Mouse (Mus musculus) embryonic facial prominence, embryonic 14.5 days (tissue): ENCODE results near the gene Ptprk. TPM values are rescaled to one million over a fixed set of nuclear protein-coding genes. Genes with fewer than 3 reads are reported as not detected.

Experiments
- ATAC-seq: fragments of 200-750 bp; cut with Nextera tagmentation; 2 replicates; pipeline ENCODE4 v1.8.0; 2017; ENCODE audit warnings: low read depth, moderate number of reproducible peaks, moderate TSS enrichment
- DNase-seq: peaks from one replicate; pipeline ENCODE4 v3.0.0-alpha.2; 2015; ENCODE audit warnings: low spot score
- H3K27ac ChIP-seq: fragments of 300-500 bp; sonication (generic); replicated peaks from 2 replicates; pipeline ENCODE4 v1.5.1; 2014; ENCODE audit warnings: low read depth, mild to moderate bottlenecking, low read length, moderate library complexity
- H3K27me3 ChIP-seq: fragments of 300-500 bp; sonication (generic); replicated peaks from 2 replicates; pipeline ENCODE4 v1.6.1; 2014; ENCODE audit warnings: low read length; ENCODE audit not compliant: control insufficient read depth, insufficient read depth
- H3K36me3 ChIP-seq: fragments of 300-500 bp; sonication (generic); 2 replicates; pipeline ENCODE4 v1.6.1; 2014; ENCODE audit warnings: low read length, mixed read lengths; ENCODE audit not compliant: control insufficient read depth, insufficient read depth
- H3K4me1 ChIP-seq: fragments of 300-500 bp; sonication (generic); 2 replicates; pipeline ENCODE4 v1.6.1; 2014; ENCODE audit warnings: antibody characterized with exemption, low read length; ENCODE audit not compliant: control insufficient read depth, insufficient read depth
- H3K4me2 ChIP-seq: fragments of 300-500 bp; sonication (generic); 2 replicates; pipeline ENCODE4 v1.6.1; 2014; ENCODE audit warnings: low read depth, mild to moderate bottlenecking, low read length, moderate library complexity, mixed read lengths
- H3K4me3 ChIP-seq: fragments of 300-500 bp; sonication (generic); 2 replicates; pipeline ENCODE4 v1.5.1; 2014; ENCODE audit warnings: low read depth, mild to moderate bottlenecking, low read length
- H3K9ac ChIP-seq: fragments of 300-500 bp; sonication (generic); 2 replicates; pipeline ENCODE4 v1.6.1; 2014; ENCODE audit warnings: low read depth, mild to moderate bottlenecking, low read length, moderate library complexity, mixed read lengths
- H3K9me3 ChIP-seq: fragments of 300-500 bp; sonication (generic); 2 replicates; pipeline ENCODE4 v1.6.1; 2016; ENCODE audit warnings: low read length; ENCODE audit not compliant: control insufficient read depth
- WGBS: fragments of 180-500 bp; shearing (Covaris S2); extraction: QIAGEN DNeasy Blood & Tissue Kit; methylation state at CpG from one replicate; pipeline ENCODE4 v1.1.7; 2014; 5-methylcytosine and 5-hydroxymethylcytosine counted together
- polyA plus RNA-seq: library from polyadenylated mRNA; unstranded; fragments of >200 nt; fragmentation: Nextera tagmentation; extraction: Ambion mirVana; gene quantifications from 2 replicates; pipeline ENCODE4 v1.2.1, GENCODE M21; 2014

Ptprk gene
- polyA plus RNA-seq, 1 experiment from 2014 or later: 21.7 TPM

DNA sequence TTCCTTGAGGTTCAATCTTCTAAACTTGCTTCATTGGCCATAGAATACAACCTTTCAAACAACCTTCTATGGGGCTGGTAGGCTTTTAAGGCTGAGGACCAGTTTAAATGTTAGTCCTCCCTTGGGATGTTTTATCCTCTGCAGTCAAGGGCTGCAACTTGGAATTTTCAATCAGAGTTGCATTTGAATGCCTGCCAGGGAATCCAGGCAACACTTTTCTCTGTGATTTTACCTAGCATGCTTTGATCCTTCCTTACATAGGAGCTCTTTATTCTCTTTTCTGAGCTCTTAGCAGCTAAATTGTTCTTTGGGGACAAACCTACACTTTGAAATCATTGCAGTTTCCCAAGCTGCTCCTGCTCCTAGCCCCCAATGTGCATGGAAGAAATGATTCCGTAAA lies 149.8 kb downstream of the Ptprk start:
- Histone ChIP-seq H3K4me2 (no peak overlapping the region), H3K27ac (no peak overlapping the region), H3K4me1 (peaks cover 12% of the 10 kb centered on the region; the same call in 1 of the 2 replicates), H3K9ac (no peak overlapping the region), H3K9me3 (no peaks in the 10 kb centered on the region), H3K27me3 (no peaks in the 10 kb centered on the region), H3K36me3 (no peaks in the 10 kb centered on the region), H3K4me3 (no peak overlapping the region)
- no peak for DNase-seq
- 84% methylated on average over 1 of the region's 1 CpGs for WGBS
- ATAC-seq: no peak

DNA sequence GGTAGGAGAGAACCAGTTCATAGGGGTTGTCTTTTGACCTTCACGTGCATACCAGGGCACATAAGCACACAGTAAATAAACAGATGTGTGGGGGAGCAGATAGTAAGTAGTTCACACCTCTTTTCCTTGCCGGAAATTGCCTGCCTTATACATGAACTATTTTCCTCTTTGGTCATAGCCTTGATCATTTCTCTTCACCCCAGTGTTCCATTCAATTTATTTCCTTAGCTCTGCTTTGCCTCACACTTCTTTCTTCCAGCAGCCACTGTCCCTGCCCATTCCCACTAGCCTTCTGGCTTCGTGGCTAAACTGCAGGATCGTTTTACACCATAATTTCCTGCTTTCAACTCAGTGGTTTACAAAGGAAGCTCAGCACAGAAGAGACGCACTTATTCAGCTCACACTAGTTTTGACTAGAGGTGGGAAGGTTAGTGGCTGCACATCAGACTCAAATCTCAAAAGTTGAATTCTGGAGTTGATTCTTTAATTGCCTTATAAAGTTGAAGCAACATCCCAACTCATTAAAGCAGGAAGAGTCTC lies 151.0 kb downstream of the Ptprk start:
- no peak overlapping the region for H3K4me3 ChIP-seq
- DNase-seq (peak; percentile 53), ATAC-seq (peak; percentile 53; the same call in 1 of the 2 replicates)
- no peak overlapping the region for H3K9ac ChIP-seq
- H3K4me2 ChIP-seq: no peak overlapping the region
- H3K27ac ChIP-seq: no peak overlapping the region
- 14% methylated on average over 5 of the region's 5 CpGs for WGBS
- no peaks in the 10 kb centered on the region for H3K9me3 ChIP-seq
- H3K4me1 ChIP-seq: peaks cover 12% of the 10 kb centered on the region; the same call in 1 of the 2 replicates
- H3K36me3 ChIP-seq: no peaks in the 10 kb centered on the region
- no peaks in the 10 kb centered on the region for H3K27me3 ChIP-seq

DNA sequence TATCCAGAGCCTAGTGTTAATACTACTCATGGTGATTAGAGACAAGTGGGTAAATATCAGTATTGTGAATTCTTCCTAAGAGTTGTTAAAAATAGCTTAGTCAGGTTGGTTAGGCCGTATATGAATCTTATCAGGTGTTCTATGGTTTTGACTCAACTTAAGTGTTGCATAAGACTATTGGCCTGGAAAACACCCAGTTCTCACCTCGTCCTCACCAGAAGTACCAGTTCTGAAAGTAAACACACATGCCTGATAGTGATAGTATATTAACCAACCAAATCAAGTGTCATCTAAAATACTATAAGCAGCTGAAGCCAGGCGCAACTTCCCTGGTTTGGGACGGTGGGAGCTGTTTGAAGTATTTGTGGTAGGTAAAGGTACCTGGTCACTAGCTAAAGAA lies 153.1 kb downstream of the Ptprk start:
- H3K9ac ChIP-seq: no peak overlapping the region
- no peak overlapping the region for H3K27ac ChIP-seq
- H3K36me3 ChIP-seq: no peaks in the 10 kb centered on the region
- 80% methylated on average over 4 of the region's 4 CpGs for WGBS
- no peak overlapping the region for H3K4me3 ChIP-seq
- no peak overlapping the region for H3K4me2 ChIP-seq
- no peak for ATAC-seq
- no peaks in the 10 kb centered on the region for H3K9me3 ChIP-seq
- peaks cover 12% of the 10 kb centered on the region; the same call in 1 of the 2 replicates for H3K4me1 ChIP-seq
- DNase-seq: no peak
- no peaks in the 10 kb centered on the region for H3K27me3 ChIP-seq

DNA sequence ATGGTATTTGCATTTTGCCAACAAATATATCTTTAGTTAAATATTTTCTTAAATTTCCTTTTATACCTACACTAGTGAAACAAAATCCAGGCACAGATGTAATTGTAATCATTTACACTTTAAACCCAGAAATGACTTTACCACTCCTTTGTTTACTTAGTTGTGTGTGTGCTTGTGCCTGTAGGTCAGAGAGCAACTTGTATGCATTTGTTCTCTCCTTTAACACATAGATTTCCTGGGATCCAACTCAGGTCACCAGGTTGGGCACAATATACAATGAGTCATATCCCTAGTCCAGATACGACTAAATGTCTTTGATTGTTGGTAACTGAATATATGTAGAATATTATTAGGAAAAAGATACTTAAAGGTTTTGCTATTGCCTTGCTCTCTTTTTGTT lies 153.6 kb downstream of the Ptprk start:
- WGBS: 78% methylated on average over 1 of the region's 1 CpGs
- Histone ChIP-seq H3K27ac (no peak overlapping the region), H3K4me3 (no peak overlapping the region), H3K4me1 (peaks cover 12% of the 10 kb centered on the region; the same call in 1 of the 2 replicates), H3K27me3 (no peaks in the 10 kb centered on the region), H3K4me2 (no peak overlapping the region), H3K36me3 (no peaks in the 10 kb centered on the region), H3K9me3 (no peaks in the 10 kb centered on the region), H3K9ac (no peak overlapping the region)
- DNase-seq (no peak), ATAC-seq (no peak)

DNA sequence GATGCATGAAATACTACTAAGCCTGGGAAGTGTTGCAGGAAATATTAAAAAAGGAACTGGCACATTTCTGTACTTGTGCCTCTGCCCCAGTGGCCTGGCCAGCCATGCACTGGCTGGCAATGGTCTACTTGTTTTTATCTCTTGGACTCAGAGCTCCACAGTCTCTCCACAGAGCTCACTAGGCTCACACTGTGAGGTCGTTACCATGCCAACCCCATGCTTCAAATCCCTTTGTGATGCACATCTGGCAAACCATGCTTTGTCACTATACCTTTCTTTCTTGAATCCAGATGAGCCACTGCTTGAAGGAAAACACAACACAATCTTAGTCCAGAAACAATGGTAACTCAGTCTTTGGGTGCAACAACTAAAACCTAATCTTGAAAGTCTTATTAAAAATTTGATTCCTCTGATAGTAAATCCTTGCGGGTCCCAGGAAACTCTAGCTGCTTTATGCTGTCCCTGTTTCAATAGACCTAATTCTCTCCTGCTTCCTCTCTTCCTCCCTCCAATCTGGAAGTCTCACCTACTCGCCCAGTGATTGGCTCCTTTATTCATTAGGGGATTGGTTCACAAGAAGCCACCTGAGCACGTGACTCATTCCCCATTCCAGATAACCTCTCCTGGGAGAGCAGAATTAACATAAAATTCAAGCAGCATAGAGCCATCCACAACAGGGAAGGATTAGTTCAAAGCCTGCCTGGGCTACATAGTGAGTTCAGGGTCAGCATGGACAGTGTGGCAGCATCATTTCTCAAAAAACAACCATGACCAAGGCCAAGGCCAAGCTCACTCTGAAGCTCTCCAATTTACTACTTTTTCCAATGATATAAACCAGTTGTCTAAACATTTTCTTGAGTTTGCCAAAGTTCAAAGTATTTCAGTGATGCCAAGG lies 157.9 kb downstream of the Ptprk start:
- DNase-seq (peak; percentile 42), ATAC-seq (peak; percentile 74; the same call in 1 of the 2 replicates)
- H3K27ac ChIP-seq: no peak overlapping the region
- H3K4me2 ChIP-seq: no peak overlapping the region
- 42% methylated on average over 4 of the region's 4 CpGs for WGBS
- H3K36me3 ChIP-seq: no peaks in the 10 kb centered on the region
- H3K4me3 ChIP-seq: no peak overlapping the region
- H3K4me1 ChIP-seq: no peaks in the 10 kb centered on the region
- no peaks in the 10 kb centered on the region for H3K27me3 ChIP-seq
- no peak overlapping the region for H3K9ac ChIP-seq
- H3K9me3 ChIP-seq: no peaks in the 10 kb centered on the region

DNA sequence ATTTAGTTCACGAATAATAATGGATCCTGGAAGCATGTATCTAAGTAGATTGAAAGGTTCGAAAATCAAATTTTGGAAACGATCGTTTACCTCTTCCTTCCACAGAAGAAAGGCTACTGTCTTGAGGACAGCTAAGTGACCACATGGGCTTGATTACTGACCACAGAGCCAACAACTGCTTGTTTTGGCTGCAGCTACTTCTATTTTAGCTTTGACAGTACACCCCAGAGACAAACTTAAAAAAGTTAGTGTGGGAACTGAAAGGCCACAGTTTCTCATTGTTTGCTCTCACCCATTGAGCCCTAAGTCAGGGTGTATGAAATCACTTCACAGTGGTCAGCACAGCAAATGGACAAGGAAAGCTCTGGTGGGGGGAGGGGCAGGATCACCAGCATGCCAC lies 174.4 kb downstream of the Ptprk start:
- 0 out of 2 replicates have a peak, but pooled peaks cover 4% of the 10 kb centered on the region for H3K4me1 ChIP-seq
- no peaks in the 10 kb centered on the region for H3K9me3 ChIP-seq
- no peak overlapping the region for H3K4me3 ChIP-seq
- H3K36me3 ChIP-seq: no peaks in the 10 kb centered on the region
- H3K27me3 ChIP-seq: no peaks in the 10 kb centered on the region
- H3K9ac ChIP-seq: no peak overlapping the region
- H3K4me2 ChIP-seq: no peak overlapping the region
- WGBS: 45% methylated on average over 4 of the region's 4 CpGs
- no peak for DNase-seq
- ATAC-seq: no peak
- no peak overlapping the region for H3K27ac ChIP-seq

DNA sequence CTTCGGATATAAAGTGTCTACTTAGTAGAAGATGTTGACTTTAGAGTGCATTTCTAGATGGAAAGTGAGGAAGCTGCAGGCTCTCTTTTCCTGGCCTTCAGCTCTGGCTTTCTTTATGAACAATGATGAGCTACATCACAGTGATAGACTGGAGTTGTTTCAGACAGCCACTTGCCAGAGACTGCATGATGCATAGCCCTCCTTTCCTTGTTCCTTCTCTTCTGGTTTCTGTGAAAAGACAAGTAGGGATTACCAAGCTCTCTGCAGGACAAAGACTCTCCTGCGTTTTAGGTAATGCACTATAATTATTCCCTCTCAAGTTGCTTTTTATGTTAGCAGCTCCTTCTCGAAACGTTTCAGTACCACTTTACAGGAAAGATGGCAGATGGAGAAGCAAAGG lies 176.8 kb downstream of the Ptprk start:
- H3K27me3 ChIP-seq: no peaks in the 10 kb centered on the region
- no peak overlapping the region for H3K4me2 ChIP-seq
- ATAC-seq (peak; percentile 41; the same call in 1 of the 2 replicates), DNase-seq (no peak)
- H3K36me3 ChIP-seq: no peaks in the 10 kb centered on the region
- H3K9ac ChIP-seq: no peak overlapping the region
- H3K4me3 ChIP-seq: no peak overlapping the region
- 45% methylated on average over 4 of the region's 4 CpGs for WGBS
- H3K27ac ChIP-seq: no peak overlapping the region
- H3K9me3 ChIP-seq: no peaks in the 10 kb centered on the region
- H3K4me1 ChIP-seq: 0 out of 2 replicates have a peak, but pooled peaks cover 4% of the 10 kb centered on the region

DNA sequence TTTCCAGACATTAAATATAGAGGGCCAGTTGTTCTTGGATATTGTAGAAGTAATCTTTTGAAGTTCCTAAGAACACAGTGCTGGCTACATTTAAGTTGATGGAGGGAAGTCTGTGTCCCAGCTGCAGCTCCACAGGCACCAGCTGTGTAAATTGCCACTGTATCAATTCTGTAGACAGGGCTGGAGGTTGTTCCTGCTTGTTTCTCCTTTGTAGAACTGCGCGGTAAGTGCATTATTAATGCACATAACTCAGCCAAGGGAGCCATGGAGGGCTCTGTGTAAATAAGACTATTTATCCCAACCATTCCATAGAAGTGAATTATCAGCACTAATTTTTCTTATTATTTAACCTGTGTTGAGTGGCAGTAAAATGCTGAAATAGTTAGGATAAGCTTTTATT lies 186.0 kb downstream of the Ptprk start:
- DNase-seq (no peak), ATAC-seq (no peak)
- Histone ChIP-seq H3K27me3 (no peaks in the 10 kb centered on the region), H3K4me1 (no peaks in the 10 kb centered on the region), H3K9me3 (no peaks in the 10 kb centered on the region), H3K9ac (no peak overlapping the region), H3K27ac (no peak overlapping the region), H3K4me3 (no peak overlapping the region), H3K36me3 (no peaks in the 10 kb centered on the region), H3K4me2 (no peak overlapping the region)
- 73% methylated on average over 2 of the region's 2 CpGs for WGBS
